Mouse (Mus musculus) hindbrain, postnatal 0 days (tissue): ENCODE data around the gene St8sia1. TPM values are rescaled to one million over a fixed set of nuclear protein-coding genes. Genes with fewer than 3 reads are reported as not detected.

Experiments used
- ATAC-seq: fragments of 200-750 bp; cut with Nextera tagmentation; 2 replicates; pipeline ENCODE4 v1.8.0; 2017; ENCODE audit warnings: mild to moderate bottlenecking, moderate TSS enrichment, moderate library complexity
- DNase-seq: peaks from one replicate; pipeline ENCODE4 v3.0.0-alpha.2; 2015; ENCODE audit warnings: low spot score
- H3K27ac ChIP-seq: fragments of 300-500 bp; sonication (generic); 2 replicates; pipeline ENCODE4 v1.5.1; 2014; ENCODE audit warnings: mild to moderate bottlenecking
- H3K27me3 ChIP-seq: fragments of 300-500 bp; sonication (generic); 2 replicates; pipeline ENCODE4 v1.6.1; 2014; ENCODE audit warnings: low read length, mixed read lengths; ENCODE audit not compliant: insufficient read depth
- H3K36me3 ChIP-seq: fragments of 300-500 bp; sonication (generic); 2 replicates; pipeline ENCODE4 v1.6.1; 2014; ENCODE audit warnings: low read length, mixed read lengths; ENCODE audit not compliant: insufficient read depth
- H3K4me1 ChIP-seq: fragments of 300-500 bp; sonication (generic); 2 replicates; pipeline ENCODE4 v1.6.1; 2014; ENCODE audit warnings: antibody characterized with exemption, low read length, mixed read lengths; ENCODE audit not compliant: insufficient read depth
- H3K4me2 ChIP-seq: fragments of 300-500 bp; sonication (generic); 2 replicates; pipeline ENCODE4 v1.6.1; 2014; ENCODE audit warnings: low read depth, mild to moderate bottlenecking, low read length, moderate library complexity, mixed read lengths
- H3K4me3 ChIP-seq: fragments of 300-500 bp; sonication (generic); 2 replicates; pipeline ENCODE4 v1.5.1; 2014; ENCODE audit warnings: low read length
- H3K9ac ChIP-seq: fragments of 300-500 bp; sonication (generic); replicated peaks from 2 replicates; pipeline ENCODE4 v1.6.1; 2014; ENCODE audit warnings: mild to moderate bottlenecking, low read length, moderate library complexity, mixed read lengths
- H3K9me3 ChIP-seq: fragments of 300-500 bp; sonication (generic); 2 replicates; pipeline ENCODE4 v1.6.1; 2016; ENCODE audit warnings: low read length, mixed read lengths
- CTCF ChIP-seq: IDR thresholded peaks from 2 replicates; pipeline ENCODE4 v1.5.1; 2016; ENCODE audit warnings: antibody characterized with exemption, control low read depth, low read depth
- WGBS: fragments of 180-500 bp; shearing (Covaris S2); extraction: QIAGEN DNeasy Blood & Tissue Kit; methylation state at CpG from one replicate; pipeline ENCODE4 v1.1.7; 2014; 5-methylcytosine and 5-hydroxymethylcytosine counted together
- polyA plus RNA-seq: library from polyadenylated mRNA; unstranded; fragments of >200 nt; fragmentation: Nextera tagmentation; extraction: Ambion mirVana; gene quantifications from 2 replicates; pipeline ENCODE4 v1.2.1, GENCODE M21; 2015
- total RNA-seq: library from RNA; depleted of rRNA; stranded (reverse); fragments of >200 nt; gene quantifications from 2 replicates; pipeline ENCODE4 v1.2.3, GENCODE M21; 2014

St8sia1 gene
- total and polyA plus RNA-seq, 2 experiments from 2014 or later: 3.7 to 18.0 TPM

DNA sequence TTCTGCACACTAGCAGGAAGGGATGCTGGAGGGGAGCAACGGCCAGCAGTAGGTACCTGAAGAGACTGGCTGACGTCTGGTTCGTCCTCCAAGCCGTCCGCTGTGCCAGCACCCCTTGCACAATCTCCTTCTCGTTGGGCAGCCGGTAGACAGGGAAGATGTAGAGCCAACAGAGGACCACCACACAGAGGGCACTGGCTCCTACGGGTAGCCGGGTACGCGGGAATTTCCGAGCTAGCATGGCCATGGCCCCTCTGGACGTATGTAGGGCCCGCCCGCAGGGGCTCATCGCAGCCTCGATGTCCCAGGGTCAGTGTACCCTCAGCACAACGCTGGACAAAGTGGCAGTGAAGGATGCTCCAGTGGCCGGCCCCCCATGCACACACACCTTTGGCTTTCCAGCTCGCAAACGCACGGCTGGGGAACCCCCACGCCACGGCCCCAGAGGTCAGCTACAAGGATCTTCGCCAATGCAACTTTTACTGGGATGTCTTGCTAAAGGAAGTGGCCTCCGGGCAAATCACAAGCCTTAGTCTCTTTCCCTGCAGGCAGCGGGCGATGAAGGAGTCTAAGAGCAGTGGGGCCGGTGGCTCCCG, 674 bp downstream of the St8sia1 start:
- ATAC-seq: peak; percentile 4; the same call in 1 of the 2 replicates
- no peak for TF ChIP-seq CTCF
- H3K9me3 ChIP-seq: no peaks in the 10 kb centered on the region
- H3K27me3 ChIP-seq: no peaks in the 10 kb centered on the region
- DNase-seq: peak; percentile 17
- no peaks in the 10 kb centered on the region for H3K36me3 ChIP-seq
- peaks cover 9% of the 10 kb centered on the region for H3K4me1 ChIP-seq
- WGBS: 12% methylated on average over 30 of the region's 30 CpGs
- H3K4me3 ChIP-seq: peak overlapping the region; percentile 70
- H3K9ac ChIP-seq: peak overlapping the region; percentile 86
- H3K27ac ChIP-seq: peak overlapping the region; percentile 96
- H3K4me2 ChIP-seq: peak overlapping the region; percentile 86

GRCm38 (mm10) chr6:142962881-142963280, 1.4 kb downstream of the St8sia1 start:
- Histone ChIP-seq H3K9ac (peak overlapping the region; percentile 86), H3K4me2 (peak overlapping the region; percentile 86), H3K9me3 (no peaks in the 10 kb centered on the region), H3K36me3 (no peaks in the 10 kb centered on the region), H3K4me3 (peak overlapping the region; percentile 70), H3K4me1 (peaks cover 9% of the 10 kb centered on the region), H3K27me3 (no peaks in the 10 kb centered on the region), H3K27ac (peak overlapping the region; percentile 96; the same call in 1 of the 2 replicates)
- no peak for ATAC-seq
- no peak for TF ChIP-seq CTCF
- WGBS: 80% methylated on average over 14 of the region's 14 CpGs
- no peak for DNase-seq

- Histone ChIP-seq H3K4me2 (peak overlapping the region; percentile 86), H3K4me1 (peaks cover 9% of the 10 kb centered on the region), H3K9me3 (no peaks in the 10 kb centered on the region), H3K27me3 (no peaks in the 10 kb centered on the region), H3K9ac (0 out of 2 replicates have a peak overlapping the region, but pooled peaks have one; percentile 86), H3K4me3 (peak overlapping the region; percentile 70), H3K27ac (no peak overlapping the region), H3K36me3 (no peaks in the 10 kb centered on the region)
- ATAC-seq (no peak), DNase-seq (no peak)
- TF ChIP-seq CTCF: no peak
- 64% methylated on average over 10 of the region's 10 CpGs for WGBS
These were observed 1.8 kb downstream of the St8sia1 start for GRCm38 (mm10) chr6:142962476-142962875.

- Histone ChIP-seq H3K9me3 (no peaks in the 10 kb centered on the region), H3K4me3 (peak overlapping the region; percentile 70), H3K4me1 (peaks cover 9% of the 10 kb centered on the region), H3K36me3 (no peaks in the 10 kb centered on the region), H3K27me3 (no peaks in the 10 kb centered on the region), H3K27ac (no peak overlapping the region), H3K9ac (no peak overlapping the region), H3K4me2 (peak overlapping the region; percentile 86)
- WGBS: 77% methylated on average over 9 of the region's 9 CpGs
- DNase-seq: no peak
- ATAC-seq: no peak
- TF ChIP-seq CTCF: no peak
These were observed 2.4 kb downstream of the St8sia1 start for GRCm38 (mm10) chr6:142961721-142962455.

GRCm38 (mm10) chr6:142956556-142956955, 7.7 kb downstream of the St8sia1 start:
- no peak overlapping the region for H3K4me2 ChIP-seq
- WGBS: 94% methylated on average over 4 of the region's 4 CpGs
- H3K9ac ChIP-seq: no peak overlapping the region
- no peaks in the 10 kb centered on the region for H3K9me3 ChIP-seq
- DNase-seq (no peak), ATAC-seq (no peak)
- no peak for TF ChIP-seq CTCF
- no peak overlapping the region for H3K4me3 ChIP-seq
- H3K27me3 ChIP-seq: no peaks in the 10 kb centered on the region
- no peaks in the 10 kb centered on the region for H3K36me3 ChIP-seq
- H3K27ac ChIP-seq: no peak overlapping the region
- H3K4me1 ChIP-seq: peaks cover 4% of the 10 kb centered on the region

DNA sequence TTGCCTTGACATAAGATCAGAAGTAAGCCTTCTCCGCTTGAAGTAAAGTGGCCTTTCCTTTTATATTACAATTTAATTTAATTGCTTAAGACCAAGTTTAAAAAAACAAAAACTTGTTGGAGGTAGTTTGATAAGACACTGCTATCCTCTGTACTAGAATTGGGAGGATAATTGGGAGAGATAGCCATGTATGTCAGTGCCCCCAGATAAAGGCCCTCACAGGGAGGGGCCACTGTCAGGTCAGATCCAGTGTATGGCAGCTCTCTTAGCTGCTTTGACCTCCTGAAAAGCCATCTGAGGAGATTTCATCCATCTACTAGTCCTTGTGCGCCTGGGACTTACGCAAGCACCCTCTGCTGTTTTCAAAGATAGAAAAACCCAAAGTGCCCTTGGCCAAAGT, 9.0 kb downstream of the St8sia1 start:
- whole genome bisulfite sequencing: 95% methylated on average over 3 of the region's 3 CpGs
- DNase-seq (no peak), ATAC-seq (no peak)

DNA sequence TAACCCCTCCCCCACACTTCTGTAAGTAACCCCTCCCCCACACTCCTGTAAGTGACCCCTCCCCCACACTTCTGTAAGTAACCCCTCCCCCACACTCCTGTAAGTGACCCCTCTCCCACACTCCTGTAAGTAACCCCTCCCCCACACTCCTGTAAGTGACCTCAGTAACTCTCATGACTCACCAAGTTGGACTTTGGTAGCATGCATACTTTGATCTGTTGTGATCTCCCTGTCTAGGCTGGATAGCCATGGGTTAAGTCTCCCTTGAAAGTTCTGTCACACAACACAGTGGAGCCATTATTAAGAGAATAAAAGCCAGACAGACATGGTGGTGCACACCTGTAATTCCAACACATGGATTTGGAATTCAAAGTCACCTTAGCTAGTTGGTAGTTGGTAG, 11.1 kb downstream of the St8sia1 start:
- no peak overlapping the region for H3K4me2 ChIP-seq
- no peaks in the 10 kb centered on the region for H3K36me3 ChIP-seq
- H3K9me3 ChIP-seq: no peaks in the 10 kb centered on the region
- DNase-seq (no peak), ATAC-seq (no peak)
- no peaks in the 10 kb centered on the region for H3K27me3 ChIP-seq
- no peak for TF ChIP-seq CTCF
- H3K27ac ChIP-seq: no peak overlapping the region
- no peak overlapping the region for H3K9ac ChIP-seq
- H3K4me3 ChIP-seq: no peak overlapping the region
- no peaks in the 10 kb centered on the region for H3K4me1 ChIP-seq

More for the DNA sequence above, 9.0 kb downstream of the St8sia1 start:
- Histone ChIP-seq H3K36me3 (no peaks in the 10 kb centered on the region), H3K4me2 (no peak overlapping the region), H3K9ac (no peak overlapping the region), H3K4me3 (no peak overlapping the region), H3K27ac (no peak overlapping the region), H3K27me3 (no peaks in the 10 kb centered on the region), H3K4me1 (no peaks in the 10 kb centered on the region), H3K9me3 (no peaks in the 10 kb centered on the region)
- no peak for TF ChIP-seq CTCF
